Mouse (Mus musculus): ENCODE results near the gene Sprr2d.

The Sprr2d gene

GRCm38 (mm10) chr3:92338840-92339239, at the start of gene Sprr2d:
Sprr2d (plus strand) TSS chr3:92339140.
- no peak for DNase-seq (ENCODE audit: low spot score)

GRCm38 (mm10) chr3:92307406-92307805, 31.5 kb upstream of the Sprr2d start:
- DNase-seq (ENCODE audit: low spot score), result no peak

- DNase-seq (ENCODE audit: low spot score), result no peak
Observed at GRCm38 (mm10) chr3:92316320-92316719, 22.6 kb upstream of the Sprr2d start, which contains the start of gene Sprr2b. Sprr2b (plus strand) TSS chr3:92316620.

DNA sequence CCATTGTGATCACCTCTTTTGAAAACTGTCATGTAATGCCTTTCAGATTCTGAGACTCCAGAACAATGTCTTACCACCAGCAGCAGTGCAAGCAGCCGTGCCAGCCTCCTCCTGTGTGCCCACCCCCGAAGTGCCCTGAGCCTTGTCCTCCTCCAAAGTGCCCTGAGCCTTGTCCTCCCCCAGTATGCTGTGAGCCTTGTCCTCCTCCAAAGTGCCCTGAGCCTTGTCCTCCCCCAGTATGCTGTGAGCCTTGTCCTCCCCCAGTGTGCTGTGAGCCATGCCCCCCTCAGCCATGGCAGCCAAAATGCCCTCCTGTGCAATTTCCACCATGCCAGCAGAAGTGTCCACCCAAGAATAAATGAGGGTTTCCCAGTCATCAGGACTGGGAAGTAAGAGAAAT, 21.6 kb upstream of the Sprr2d start:
- no peak for DNase-seq (ENCODE audit: low spot score)

- DNase-seq (ENCODE audit: low spot score), result no peak
Observed at GRCm38 (mm10) chr3:92336278-92336677, 2.7 kb upstream of the Sprr2d start.

DNA sequence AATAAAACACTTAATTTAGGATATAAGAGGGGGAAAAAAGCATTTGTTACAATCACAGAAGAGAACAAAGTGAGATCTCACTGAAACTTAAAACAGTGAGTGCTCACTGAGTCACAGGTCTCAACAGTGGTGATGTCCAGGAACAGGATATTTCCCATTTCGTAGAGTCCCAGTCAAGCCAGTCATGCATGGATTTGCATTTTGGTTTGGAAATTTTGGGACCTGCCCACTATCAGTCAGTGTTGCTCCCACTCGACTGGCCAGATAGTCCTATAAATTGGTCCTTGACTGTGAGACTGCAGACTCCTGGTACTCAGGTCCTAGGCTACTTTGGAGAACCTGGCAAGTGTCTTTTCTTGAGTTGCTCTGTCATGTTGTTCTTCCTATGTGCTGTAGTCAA, 12.9 kb downstream of the Sprr2d start, which contains the start of gene Sprr2e:
Sprr2e (plus strand) TSS at position 301 of the 400 bp plus-strand sequence.
- no peak for DNase-seq (ENCODE audit: low spot score)

GRCm38 (mm10) chr3:92361619-92362018, 22.7 kb downstream of the Sprr2d start:
- DNase-seq (ENCODE audit: low spot score), result no peak

GRCm38 (mm10) chr3:92364887-92365286, 25.9 kb downstream of the Sprr2d start, which contains the start of gene Sprr2f:
Sprr2f (plus strand) TSS chr3:92365187.
- no peak for DNase-seq (ENCODE audit: low spot score)

DNA sequence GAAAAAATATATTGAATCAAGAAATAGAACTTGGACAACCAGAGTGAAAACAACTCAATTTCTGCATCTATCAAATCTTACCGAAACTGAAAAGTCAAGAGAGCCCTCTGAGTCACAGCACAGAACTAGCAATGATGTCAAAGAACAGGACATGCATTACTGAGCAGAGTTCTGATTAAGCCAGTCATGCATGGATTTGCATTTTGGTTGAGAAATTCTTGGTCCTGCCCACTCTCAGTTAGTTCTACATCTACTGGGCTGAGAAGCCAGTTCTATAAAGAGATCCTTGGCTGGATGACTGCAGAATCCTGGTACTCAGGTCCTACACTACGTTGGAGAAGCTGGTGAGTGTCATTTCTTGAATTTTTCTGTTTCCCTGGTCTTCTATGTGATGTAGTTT, 34.7 kb downstream of the Sprr2d start:
- DNase-seq (ENCODE audit: low spot score), result no peak

DNA sequence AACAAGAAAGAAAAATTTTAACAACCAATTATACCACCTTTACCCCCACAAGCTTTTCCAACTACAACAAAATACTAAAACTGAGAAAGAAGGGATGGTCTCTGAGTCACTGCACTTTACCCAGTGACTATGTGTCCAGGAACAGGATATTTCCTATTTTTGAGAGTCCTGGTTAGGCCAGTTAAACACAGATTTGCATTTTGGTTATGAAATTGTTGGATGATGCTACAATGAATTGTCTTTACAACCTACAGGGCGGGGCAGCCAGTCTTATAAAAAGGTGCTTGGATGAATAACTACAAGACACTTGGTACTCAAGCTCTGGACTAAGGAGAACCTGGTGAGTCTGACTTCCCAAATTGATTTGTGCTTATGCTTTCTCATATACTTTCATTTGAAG, 46.4 kb downstream of the Sprr2d start, which contains the start of gene Sprr2h:
Sprr2h (plus strand) TSS at position 301 of the 400 bp plus-strand sequence.
- DNase-seq (ENCODE audit: low spot score), result no peak

Measured in adipocyte (in vitro differentiated cells).